Mouse (Mus musculus) thymus, adult 2 months (tissue): ENCODE results near the gene Krt24. TPM values are rescaled to one million over a fixed set of nuclear protein-coding genes. Genes with fewer than 3 reads are reported as not detected.
A peak's percentile ranks its signal among the peaks of the same experiment; 100 is the strongest.
"Not testable (repeated sequence)": the region's sequence is repeated elsewhere in the genome, so short reads cannot be mapped to it uniquely, and the experiment has no call there.

Experiments used
- DNase-seq: peaks from one replicate; pipeline ENCODE4 v3.0.0; 2021
- H3K27ac ChIP-seq: fragments of 200-500 bp; 2 replicates; pipeline ENCODE4 v1.5.1; 2012; ENCODE audit warnings: low read length, control low read depth; ENCODE audit not compliant: control insufficient read depth, insufficient read depth
- H3K27me3 ChIP-seq: fragments of 200-500 bp; 2 replicates; pipeline ENCODE4 v1.6.1; 2012; ENCODE audit warnings: mild to moderate bottlenecking, low read length, moderate library complexity, mixed read lengths; ENCODE audit not compliant: control insufficient read depth, insufficient read depth
- H3K36me3 ChIP-seq: fragments of 200-500 bp; 2 replicates; pipeline ENCODE4 v1.6.1; 2012; ENCODE audit warnings: mild to moderate bottlenecking, low read length, moderate library complexity; ENCODE audit not compliant: control insufficient read depth, insufficient read depth
- H3K4me1 ChIP-seq: fragments of 200-500 bp; replicated peaks from 2 replicates; pipeline ENCODE4 v1.6.1; 2012; ENCODE audit warnings: low read length; ENCODE audit not compliant: control insufficient read depth, insufficient read depth
- H3K4me3 ChIP-seq: fragments of 200-500 bp; 2 replicates; pipeline ENCODE4 v1.5.1; 2012; ENCODE audit warnings: mild to moderate bottlenecking, low read length, control low read depth, moderate library complexity; ENCODE audit not compliant: control insufficient read depth, insufficient read depth
- CTCF ChIP-seq: fragments of 200-500 bp; IDR thresholded peaks from 2 replicates; pipeline ENCODE4 v1.5.1; 2012; ENCODE audit warnings: mild to moderate bottlenecking, control low read depth, low read length, moderate library complexity, borderline replicate concordance; ENCODE audit not compliant: control insufficient read depth, poor library complexity, insufficient read depth; ENCODE audit errors: extremely low read depth
- POLR2A ChIP-seq: fragments of 200-500 bp; IDR thresholded peaks from 2 replicates; pipeline ENCODE4 v1.6.1; 2012; ENCODE audit warnings: mild to moderate bottlenecking, low read length, control low read depth, moderate library complexity; ENCODE audit not compliant: control insufficient read depth, poor library complexity, insufficient read depth; ENCODE audit errors: extremely low read depth
- WGBS: fragments of 180-500 bp; shearing (Covaris S2); methylation state at CpG from one replicate; pipeline ENCODE4 v1.1.7; 2018; 5-methylcytosine and 5-hydroxymethylcytosine counted together
- polyA plus RNA-seq: library from polyadenylated mRNA; depleted of rRNA; stranded (reverse); fragments of >200 nt; gene quantifications from 2 replicates; pipeline ENCODE4 v1.2.3, GENCODE M21; 2012

Gene Krt24
- polyA plus RNA-seq, 1 experiment: 0.12 TPM

GRCm38 (mm10) chr11:99247916-99248315 lies 37.1 kb downstream of the Krt24 start:
- no peak for DNase-seq
- Histone ChIP-seq H3K36me3 (no peaks in the 10 kb centered on the region), H3K4me3 (no peak overlapping the region), H3K4me1 (no peaks in the 10 kb centered on the region), H3K27ac (no peak overlapping the region), H3K27me3 (peaks cover 4% of the 10 kb centered on the region; the same call in 1 of the 2 replicates)
- no peak for TF ChIP-seq CTCF
- WGBS: 98% methylated on average over 4 of the region's 4 CpGs

GRCm38 (mm10) chr11:99244519-99244918 lies 40.5 kb downstream of the Krt24 start:
- DNase-seq, H3K36me3 ChIP-seq, H3K27me3 ChIP-seq, H3K4me3 ChIP-seq, H3K27ac ChIP-seq, H3K4me1 ChIP-seq: not testable (repeated sequence)
- WGBS: 58% methylated on average over 3 of the region's 3 CpGs

- TF ChIP-seq CTCF: no peak
- TF ChIP-seq POLR2A: no peak
- Histone ChIP-seq H3K36me3 (no peaks in the 10 kb centered on the region), H3K27ac (no peak within 1 kb of the TSS), H3K27me3 (peaks cover 4% of the 10 kb centered on the region; the same call in 1 of the 2 replicates), H3K4me1 (no peaks in the 10 kb centered on the region), H3K4me3 (no peak within 1 kb of the TSS)
- WGBS: 23% methylated on average over 17 of the region's 17 CpGs
- DNase-seq: no peak
Observed at GRCm38 (mm10) chr11:99243820-99244374, 41.2 kb downstream of the Krt24 start, which contains the start of gene Krt222. Gene Krt222 (minus strand): TSS chr11:99244085.

GRCm38 (mm10) chr11:99243200-99243819 lies 41.8 kb downstream of the Krt24 start:
- peaks cover 4% of the 10 kb centered on the region; the same call in 1 of the 2 replicates for H3K27me3 ChIP-seq
- 0 out of 2 replicates have a peak, but pooled peaks cover 2% of the 10 kb centered on the region for H3K4me1 ChIP-seq
- no peak overlapping the region for H3K27ac ChIP-seq
- 90% methylated on average over 3 of the region's 3 CpGs for WGBS
- H3K4me3 ChIP-seq: no peak overlapping the region
- H3K36me3 ChIP-seq: no peaks in the 10 kb centered on the region
- no peak for TF ChIP-seq POLR2A
- TF ChIP-seq CTCF: no peak
- no peak for DNase-seq

- Histone ChIP-seq H3K4me1 (0 out of 2 replicates have a peak, but pooled peaks cover 4% of the 10 kb centered on the region), H3K4me3 (no peak overlapping the region), H3K27me3 (peaks cover 4% of the 10 kb centered on the region; the same call in 1 of the 2 replicates), H3K27ac (no peak overlapping the region), H3K36me3 (no peaks in the 10 kb centered on the region)
- no peak for DNase-seq
- 89% methylated on average over 5 of the region's 5 CpGs for WGBS
- TF ChIP-seq POLR2A (no peak), CTCF (no peak)
Observed at GRCm38 (mm10) chr11:99242056-99242455, 43.0 kb downstream of the Krt24 start.

- Histone ChIP-seq H3K4me3 (no peak overlapping the region), H3K4me1 (0 out of 2 replicates have a peak, but pooled peaks cover 4% of the 10 kb centered on the region), H3K36me3 (no peaks in the 10 kb centered on the region), H3K27ac (no peak overlapping the region), H3K27me3 (no peaks in the 10 kb centered on the region)
- 4% methylated on average over 14 of the region's 14 CpGs for WGBS
- peak; percentile 72 for DNase-seq
- TF ChIP-seq CTCF (no peak), POLR2A (no peak)
Observed at GRCm38 (mm10) chr11:99238468-99238867, 46.6 kb downstream of the Krt24 start.

GRCm38 (mm10) chr11:99231049-99231816 lies 53.8 kb downstream of the Krt24 start:
- 42% methylated on average over 15 of the region's 15 CpGs for WGBS

More at GRCm38 (mm10) chr11:99231049-99231816, 53.8 kb downstream of the Krt24 start:
- Histone ChIP-seq H3K36me3 (peaks cover 17% of the 10 kb centered on the region), H3K27me3 (no peaks in the 10 kb centered on the region), H3K4me3 (peak overlapping the region; percentile 95), H3K4me1 (peaks cover 4% of the 10 kb centered on the region), H3K27ac (peak overlapping the region; percentile 45; the same call in 1 of the 2 replicates)
- TF ChIP-seq CTCF: no peak
- no peak for TF ChIP-seq POLR2A
- DNase-seq: no peak
